Mouse (Mus musculus): ENCODE measurements around the gene Enthd1.

DNA sequence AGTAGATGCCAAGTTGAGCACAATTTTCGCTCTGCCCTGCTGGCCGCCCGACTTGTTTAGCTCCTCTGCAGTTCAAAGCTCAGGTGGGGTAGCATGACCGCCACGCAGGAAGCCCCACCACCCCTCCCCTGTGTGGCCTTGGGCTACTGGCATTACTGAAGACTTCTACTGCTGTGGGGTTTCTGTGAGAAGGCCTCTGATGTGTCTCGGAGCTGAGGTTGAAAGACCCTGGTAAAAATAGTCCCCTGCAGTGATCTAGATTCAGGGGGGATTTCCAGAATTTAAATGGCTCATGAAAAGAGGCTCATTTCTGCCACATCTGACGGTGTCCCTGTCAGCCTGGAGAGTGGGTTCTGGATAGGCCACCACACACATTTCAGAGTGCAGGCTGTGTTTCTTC, 37.5 kb upstream of the Enthd1 start:
- TF ChIP-seq POLR2A (IDR thresholded peaks at IDR 0.05; ENCODE audit: insufficient read depth, low read depth, low read length): no peak
- no peak for TF ChIP-seq CTCF (IDR thresholded peaks at IDR 0.05)
